Mouse (Mus musculus) embryonic facial prominence, embryonic 11.5 days (tissue): ENCODE data around the gene Tmem182. TPM values are rescaled to one million over a fixed set of nuclear protein-coding genes. Genes with fewer than 3 reads are reported as not detected.

Experiments used
- ATAC-seq: fragments of 200-750 bp; cut with Nextera tagmentation; replicated peaks from 2 replicates; pipeline ENCODE4 v1.8.0; 2017; ENCODE audit warnings: low read depth; ENCODE audit not compliant: insufficient number of reproducible peaks, low FRiP score, low TSS enrichment
- DNase-seq: peaks from one replicate; pipeline ENCODE4 v3.0.0-alpha.2; 2015; ENCODE audit warnings: low spot score
- H3K27ac ChIP-seq: fragments of 300-500 bp; sonication (generic); replicated peaks from 2 replicates; pipeline ENCODE4 v1.5.1; 2014; ENCODE audit warnings: mild to moderate bottlenecking, low read depth, low read length, control low read depth
- H3K27me3 ChIP-seq: fragments of 300-500 bp; sonication (generic); 2 replicates; pipeline ENCODE4 v1.6.1; 2014; ENCODE audit warnings: mild to moderate bottlenecking, low read length, moderate library complexity, mixed read lengths; ENCODE audit not compliant: control insufficient read depth, insufficient read depth
- H3K36me3 ChIP-seq: fragments of 300-500 bp; sonication (generic); replicated peaks from 2 replicates; pipeline ENCODE4 v1.6.1; 2014; ENCODE audit warnings: low read depth, mild to moderate bottlenecking, low read length, moderate library complexity, mixed read lengths; ENCODE audit not compliant: control insufficient read depth, insufficient read depth
- H3K4me1 ChIP-seq: fragments of 300-500 bp; sonication (generic); 2 replicates; pipeline ENCODE4 v1.6.1; 2014; ENCODE audit warnings: low read length, mixed read lengths; ENCODE audit not compliant: control insufficient read depth, insufficient read depth
- H3K4me2 ChIP-seq: fragments of 300-500 bp; sonication (generic); 2 replicates; pipeline ENCODE4 v1.6.1; 2014; ENCODE audit warnings: low read depth, mild to moderate bottlenecking, control low read depth, low read length, moderate library complexity
- H3K4me3 ChIP-seq: fragments of 300-500 bp; sonication (generic); 2 replicates; pipeline ENCODE4 v1.5.1; 2014; ENCODE audit warnings: low read depth, low read length, control low read depth
- H3K9ac ChIP-seq: fragments of 300-500 bp; sonication (generic); replicated peaks from 2 replicates; pipeline ENCODE4 v1.6.1; 2014; ENCODE audit warnings: mild to moderate bottlenecking, control low read depth, low read length
- H3K9me3 ChIP-seq: fragments of 300-500 bp; sonication (generic); replicated peaks from 2 replicates; pipeline ENCODE4 v1.6.1; 2016; ENCODE audit warnings: mild to moderate bottlenecking, low read length, inconsistent platforms, mixed read lengths; ENCODE audit not compliant: control insufficient read depth
- WGBS: fragments of 180-500 bp; shearing (Covaris S2); extraction: QIAGEN DNeasy Blood & Tissue Kit; methylation state at CpG from one replicate; pipeline ENCODE4 v1.1.7; 2014; 5-methylcytosine and 5-hydroxymethylcytosine counted together
- polyA plus RNA-seq: library from polyadenylated mRNA; unstranded; fragments of >200 nt; fragmentation: Nextera tagmentation; extraction: Ambion mirVana; gene quantifications from 2 replicates; pipeline ENCODE4 v1.2.1, GENCODE M21; 2014

The Tmem182 gene
- polyA plus RNA-seq, 1 experiment from 2014 or later, result 0.36 TPM

DNA sequence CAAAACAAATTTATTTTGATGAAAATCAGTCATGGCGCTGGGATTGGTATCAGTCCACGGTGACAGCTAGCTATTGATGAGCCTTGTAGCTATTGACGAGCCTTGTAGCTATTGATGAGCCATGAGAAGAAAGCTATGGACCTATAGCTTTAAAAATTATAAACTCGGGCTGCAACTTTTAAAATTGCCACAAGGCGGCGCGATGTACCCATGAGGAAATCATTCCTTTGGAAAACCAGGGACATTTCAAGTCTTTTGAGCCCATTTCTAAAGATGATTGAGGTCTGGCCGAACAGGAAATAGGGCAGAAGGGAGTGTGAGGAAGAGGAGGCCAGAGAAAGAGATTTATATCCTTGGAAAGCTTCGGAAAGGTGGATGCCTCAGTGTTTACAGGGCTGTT lies 73.7 kb downstream of the Tmem182 start:
- no peak overlapping the region for H3K27ac ChIP-seq
- WGBS, result 13% methylated on average over 9 of the region's 9 CpGs
- no peak for ATAC-seq

DNA sequence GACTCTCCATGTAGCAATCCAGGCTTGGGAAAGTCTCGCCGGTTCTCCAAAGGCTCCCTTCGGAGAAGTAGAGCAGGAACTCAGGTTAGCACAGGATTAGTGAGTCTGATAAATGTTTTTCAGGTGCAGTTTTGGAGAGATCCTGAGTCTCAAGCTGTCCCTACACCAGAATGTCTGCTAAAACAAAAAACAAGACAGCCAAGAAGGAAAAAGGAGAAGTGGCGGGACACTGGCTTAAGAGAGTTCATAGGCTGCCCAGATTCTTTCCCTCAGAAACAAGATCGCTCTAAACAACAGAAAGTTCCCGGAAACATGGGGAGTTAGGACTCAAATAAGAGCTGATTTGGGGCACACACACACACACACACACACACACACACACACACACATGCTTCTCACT lies 74.1 kb downstream of the Tmem182 start:
- H3K27me3 ChIP-seq, result no peaks in the 10 kb centered on the region
- H3K9ac ChIP-seq, result no peak overlapping the region
- 72% methylated on average over 6 of the region's 6 CpGs for WGBS
- H3K9me3 ChIP-seq, result no peaks in the 10 kb centered on the region
- DNase-seq, result no peak
- H3K4me1 ChIP-seq, result no peaks in the 10 kb centered on the region
- no peak for ATAC-seq
- H3K4me2 ChIP-seq, result no peak overlapping the region
- H3K36me3 ChIP-seq, result no peaks in the 10 kb centered on the region
- H3K27ac ChIP-seq, result no peak overlapping the region
- no peak overlapping the region for H3K4me3 ChIP-seq

More for the DNA sequence above, 73.7 kb downstream of the Tmem182 start:
- H3K9ac ChIP-seq, result no peak overlapping the region
- H3K4me1 ChIP-seq, result no peaks in the 10 kb centered on the region
- H3K4me3 ChIP-seq, result no peak overlapping the region
- H3K4me2 ChIP-seq, result no peak overlapping the region
- H3K27me3 ChIP-seq, result no peaks in the 10 kb centered on the region
- H3K36me3 ChIP-seq, result no peaks in the 10 kb centered on the region
- no peaks in the 10 kb centered on the region for H3K9me3 ChIP-seq
- peak; percentile 84 for DNase-seq

GRCm38 (mm10) chr1:40880527-40880926 lies 75.1 kb downstream of the Tmem182 start:
- DNase-seq (no peak), ATAC-seq (no peak)
- no peak overlapping the region for H3K9ac ChIP-seq
- 38% methylated on average over 2 of the region's 2 CpGs for WGBS
- H3K9me3 ChIP-seq, result no peaks in the 10 kb centered on the region
- H3K27ac ChIP-seq, result no peak overlapping the region
- no peaks in the 10 kb centered on the region for H3K36me3 ChIP-seq
- no peak overlapping the region for H3K4me2 ChIP-seq
- H3K4me3 ChIP-seq, result no peak overlapping the region
- no peaks in the 10 kb centered on the region for H3K4me1 ChIP-seq
- H3K27me3 ChIP-seq, result no peaks in the 10 kb centered on the region

DNA sequence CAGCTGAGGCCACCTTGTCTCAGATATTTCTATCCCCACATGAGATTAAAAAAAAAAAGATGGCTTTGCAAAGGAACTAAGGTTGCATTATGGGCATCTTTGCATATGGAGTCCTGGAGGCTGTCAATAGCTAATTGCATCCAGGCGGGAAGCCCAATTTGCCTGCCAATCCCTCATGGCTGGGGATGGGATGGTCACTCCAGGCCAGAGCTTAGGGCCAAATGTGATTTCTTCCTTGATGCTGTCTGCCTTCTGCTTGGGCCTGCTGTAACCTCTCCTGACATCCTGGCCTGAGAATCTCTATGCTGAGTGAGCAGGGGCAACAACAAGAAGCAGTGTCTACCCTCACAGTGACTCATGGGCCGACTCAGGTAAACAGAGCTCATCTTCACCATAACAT lies 78.5 kb downstream of the Tmem182 start:
- no peaks in the 10 kb centered on the region for H3K4me1 ChIP-seq
- H3K27me3 ChIP-seq, result no peaks in the 10 kb centered on the region
- no peak overlapping the region for H3K4me2 ChIP-seq
- DNase-seq (no peak), ATAC-seq (no peak)
- 58% methylated on average over 2 of the region's 2 CpGs for WGBS
- no peak overlapping the region for H3K9ac ChIP-seq
- H3K27ac ChIP-seq, result no peak overlapping the region
- H3K36me3 ChIP-seq, result no peaks in the 10 kb centered on the region
- H3K4me3 ChIP-seq, result no peak overlapping the region
- H3K9me3 ChIP-seq, result no peaks in the 10 kb centered on the region

GRCm38 (mm10) chr1:40884943-40885342 lies 79.5 kb downstream of the Tmem182 start:
- Histone ChIP-seq H3K4me2 (no peak overlapping the region), H3K27ac (no peak overlapping the region), H3K9me3 (no peaks in the 10 kb centered on the region), H3K36me3 (no peaks in the 10 kb centered on the region), H3K27me3 (no peaks in the 10 kb centered on the region), H3K4me3 (no peak overlapping the region), H3K9ac (no peak overlapping the region), H3K4me1 (no peaks in the 10 kb centered on the region)
- DNase-seq (no peak), ATAC-seq (no peak)
- WGBS, result 85% methylated on average over 6 of the region's 6 CpGs

DNA sequence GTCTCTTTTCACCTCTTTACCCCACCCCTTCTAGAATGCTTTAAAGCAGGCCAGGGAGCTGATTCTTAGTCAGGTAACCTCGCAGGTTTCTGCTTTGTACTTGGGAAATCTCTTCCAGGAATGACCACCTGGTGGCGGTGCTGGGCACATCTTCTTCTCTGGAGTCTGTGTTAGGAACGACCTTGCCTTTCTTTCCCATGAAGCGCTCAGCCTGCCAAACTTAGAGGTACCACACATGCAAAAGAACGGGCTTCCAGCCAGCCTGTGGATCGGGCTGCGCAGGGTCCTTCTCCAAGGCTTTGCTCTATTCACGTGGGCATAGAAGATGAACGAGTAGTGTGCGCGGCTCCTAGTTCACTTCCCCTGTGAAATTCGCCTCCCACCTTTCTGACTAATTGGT lies 82.3 kb downstream of the Tmem182 start:
- H3K36me3 ChIP-seq, result no peaks in the 10 kb centered on the region
- no peak overlapping the region for H3K4me3 ChIP-seq
- peak; percentile 81 for DNase-seq
- no peak overlapping the region for H3K9ac ChIP-seq
- WGBS, result 40% methylated on average over 12 of the region's 12 CpGs
- ATAC-seq, result 0 out of 2 replicates have a peak, but pooled peaks have one; percentile 52
- H3K4me1 ChIP-seq, result no peaks in the 10 kb centered on the region
- H3K4me2 ChIP-seq, result no peak overlapping the region
- no peaks in the 10 kb centered on the region for H3K9me3 ChIP-seq
- H3K27me3 ChIP-seq, result no peaks in the 10 kb centered on the region
- H3K27ac ChIP-seq, result no peak overlapping the region

DNA sequence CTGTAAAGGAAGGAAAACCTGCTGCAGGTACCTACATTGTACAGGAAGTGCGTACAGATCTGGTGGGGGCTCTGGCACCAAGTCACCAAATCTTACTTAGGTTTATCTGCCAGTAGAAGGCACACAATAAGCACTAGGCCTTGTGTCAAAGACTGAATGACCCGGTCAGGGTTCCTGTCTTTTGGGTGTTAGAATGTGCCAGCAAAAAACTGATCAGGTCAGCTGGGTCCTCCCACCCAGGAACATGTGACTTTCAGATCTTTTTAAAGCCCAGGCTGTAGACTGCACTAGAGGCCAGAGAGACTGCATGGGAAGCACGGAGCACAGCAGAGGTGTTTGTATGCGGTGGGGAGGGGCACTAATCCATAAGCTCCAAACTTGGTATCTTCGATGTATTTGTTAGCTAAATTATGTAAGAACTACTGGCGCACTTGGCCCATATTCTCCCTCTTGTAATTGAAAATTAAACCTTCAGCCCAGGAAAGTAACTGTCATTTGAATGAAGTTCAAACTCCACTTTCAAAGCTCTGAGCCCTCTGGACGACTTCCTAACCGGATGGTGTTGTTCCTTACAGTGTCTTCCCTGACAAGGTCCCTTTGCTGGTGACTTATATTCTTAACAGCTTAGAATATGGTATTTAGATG lies 83.1 kb downstream of the Tmem182 start:
- WGBS, result 88% methylated on average over 8 of the region's 8 CpGs
- Histone ChIP-seq H3K36me3 (no peaks in the 10 kb centered on the region), H3K27me3 (no peaks in the 10 kb centered on the region), H3K4me2 (no peak overlapping the region), H3K4me1 (no peaks in the 10 kb centered on the region), H3K9ac (no peak overlapping the region), H3K4me3 (no peak overlapping the region), H3K27ac (no peak overlapping the region), H3K9me3 (no peaks in the 10 kb centered on the region)
- DNase-seq (no peak), ATAC-seq (no peak)

DNA sequence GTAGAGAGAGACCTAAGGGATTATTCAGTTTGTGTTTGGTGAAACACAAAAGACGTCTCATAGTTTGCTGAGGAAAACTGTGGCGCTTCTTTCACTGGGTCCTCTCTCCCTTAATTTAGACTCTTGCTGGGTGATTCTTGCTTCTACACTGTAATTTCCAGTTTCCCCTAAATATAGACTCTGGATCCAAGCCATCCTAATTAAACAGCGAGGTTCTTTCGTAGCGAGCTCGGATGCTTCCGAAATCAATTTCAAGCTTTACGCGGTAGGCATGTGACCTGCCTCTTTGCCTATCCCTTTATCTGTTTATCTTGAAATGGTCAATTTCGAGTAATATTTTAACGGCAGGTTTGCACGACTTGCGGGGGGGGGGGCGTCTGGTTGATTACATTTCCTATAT lies 84.2 kb downstream of the Tmem182 start:
- no peak for ATAC-seq
- no peaks in the 10 kb centered on the region for H3K36me3 ChIP-seq
- WGBS, result 86% methylated on average over 14 of the region's 14 CpGs

More for the DNA sequence above, 84.2 kb downstream of the Tmem182 start:
- Histone ChIP-seq H3K27ac (no peak overlapping the region), H3K9me3 (no peaks in the 10 kb centered on the region), H3K4me2 (no peak overlapping the region), H3K27me3 (no peaks in the 10 kb centered on the region), H3K9ac (no peak overlapping the region), H3K4me1 (no peaks in the 10 kb centered on the region), H3K4me3 (no peak overlapping the region)
- DNase-seq, result no peak
